Mouse (Mus musculus): ENCODE measurements around the gene Fbl.

The Fbl gene

DNA sequence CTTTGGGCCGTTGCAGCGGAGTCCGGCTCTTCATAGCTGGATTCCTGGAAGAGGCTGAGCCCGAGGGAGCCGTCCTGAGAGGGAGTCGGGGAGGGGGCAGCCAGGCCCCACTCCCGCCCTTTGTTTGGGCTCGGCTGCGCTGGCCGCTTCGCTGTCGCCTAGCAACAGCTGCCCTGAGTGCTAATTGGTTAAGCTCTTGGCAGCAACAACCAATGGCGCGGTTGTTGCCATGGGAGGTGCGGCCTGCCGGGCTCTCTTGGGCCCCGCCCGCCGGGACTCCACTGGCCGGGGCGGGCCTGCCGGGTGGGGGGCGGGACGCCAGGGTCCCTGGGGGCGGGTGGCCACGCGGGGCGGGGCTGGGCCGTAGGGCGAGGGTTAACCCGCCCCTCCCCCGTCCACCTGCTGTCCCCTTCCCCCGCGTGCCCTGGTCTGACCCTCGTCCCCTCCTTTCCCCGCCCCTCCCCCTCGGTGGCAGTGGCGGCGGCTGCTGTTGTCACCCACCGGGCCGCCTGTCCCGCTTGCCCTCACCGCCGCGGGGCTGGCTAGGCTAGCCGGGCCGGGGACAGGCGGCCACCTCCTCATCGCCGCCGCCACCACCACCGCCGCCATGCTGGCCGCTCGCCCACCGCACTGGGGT is 10.3 kb downstream of the Fbl start:
- H3K27me3 ChIP-seq (ENCODE audit: control insufficient read depth, insufficient read depth, low read length, poor library complexity, severe bottlenecking), result no peaks in the 10 kb centered on the region

DNA sequence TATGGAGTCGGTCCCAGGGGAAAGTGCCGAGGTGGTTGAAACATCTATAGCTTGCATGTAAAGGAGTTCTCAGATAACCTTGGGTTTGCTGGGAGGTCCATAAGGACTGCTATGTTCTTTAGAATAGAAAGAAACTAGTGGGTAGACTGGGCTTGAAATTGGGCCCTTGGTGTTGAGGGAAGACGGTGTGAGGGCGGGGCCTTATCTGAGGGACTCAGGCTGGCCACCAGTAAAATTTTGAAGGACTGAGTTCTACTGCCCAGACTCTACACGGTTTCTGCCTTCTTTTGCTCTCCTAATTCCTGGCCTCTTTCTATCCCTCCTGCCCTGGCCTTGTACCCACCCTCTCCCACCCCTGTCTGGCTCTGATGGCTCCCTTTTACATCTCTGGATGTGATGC is 11.4 kb downstream of the Fbl start:
- H3K27me3 ChIP-seq (ENCODE audit: control insufficient read depth, insufficient read depth, low read length, poor library complexity, severe bottlenecking), result no peaks in the 10 kb centered on the region
- DNase-seq (ENCODE audit: low read depth, low spot score), result no peak
- H3K36me3 ChIP-seq (ENCODE audit: control insufficient read depth, insufficient read depth, low read length, poor library complexity, severe bottlenecking), result peaks cover 24% of the 10 kb centered on the region

More for the DNA sequence above, 10.3 kb downstream of the Fbl start:
- H3K36me3 ChIP-seq (ENCODE audit: control insufficient read depth, insufficient read depth, low read length, poor library complexity, severe bottlenecking), result peaks cover 24% of the 10 kb centered on the region
- peak; percentile 95 for DNase-seq (ENCODE audit: low read depth, low spot score)

GRCm38 (mm10) chr7:28181376-28181775 is 11.9 kb downstream of the Fbl start:
- peaks cover 22% of the 10 kb centered on the region for H3K36me3 ChIP-seq (ENCODE audit: control insufficient read depth, insufficient read depth, low read length, poor library complexity, severe bottlenecking)
- no peaks in the 10 kb centered on the region for H3K27me3 ChIP-seq (ENCODE audit: control insufficient read depth, insufficient read depth, low read length, poor library complexity, severe bottlenecking)
- no peak for DNase-seq (ENCODE audit: low read depth, low spot score)

DNA sequence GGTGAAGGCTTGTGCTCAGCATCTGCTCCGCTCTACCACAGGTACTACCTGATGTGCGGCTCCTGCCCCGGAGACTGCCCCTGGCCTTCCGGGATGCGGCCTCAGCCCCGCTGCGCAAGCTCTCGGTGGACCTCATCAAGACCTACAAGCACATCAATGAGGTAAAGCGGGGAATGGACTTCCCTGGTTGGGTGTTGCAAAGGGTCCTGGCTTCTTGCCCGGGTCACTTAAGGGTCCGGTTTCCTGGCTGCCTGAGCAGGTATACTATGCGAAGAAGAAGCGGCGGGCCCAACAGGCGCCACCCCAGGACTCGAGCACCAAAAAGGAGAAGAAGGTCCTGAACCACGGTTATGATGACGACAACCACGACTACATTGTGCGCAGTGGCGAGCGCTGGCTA is 12.8 kb downstream of the Fbl start:
- H3K27me3 ChIP-seq (ENCODE audit: control insufficient read depth, insufficient read depth, low read length, poor library complexity, severe bottlenecking), result no peaks in the 10 kb centered on the region
- H3K36me3 ChIP-seq (ENCODE audit: control insufficient read depth, insufficient read depth, low read length, poor library complexity, severe bottlenecking), result peaks cover 15% of the 10 kb centered on the region
- no peak for DNase-seq (ENCODE audit: low read depth, low spot score)

GRCm38 (mm10) chr7:28185884-28186283 is 16.4 kb downstream of the Fbl start:
- DNase-seq (ENCODE audit: low read depth, low spot score), result no peak
- peaks cover 9% of the 10 kb centered on the region for H3K36me3 ChIP-seq (ENCODE audit: control insufficient read depth, insufficient read depth, low read length, poor library complexity, severe bottlenecking)
- no peaks in the 10 kb centered on the region for H3K27me3 ChIP-seq (ENCODE audit: control insufficient read depth, insufficient read depth, low read length, poor library complexity, severe bottlenecking)

- DNase-seq (ENCODE audit: low read depth, low spot score), result no peak
- Histone ChIP-seq H3K27me3 (ENCODE audit: control insufficient read depth, insufficient read depth, low read length, poor library complexity, severe bottlenecking) (no peaks in the 10 kb centered on the region), H3K36me3 (ENCODE audit: control insufficient read depth, insufficient read depth, low read length, poor library complexity, severe bottlenecking) (peaks cover 9% of the 10 kb centered on the region)
These were observed 17.1 kb downstream of the Fbl start for GRCm38 (mm10) chr7:28186631-28187030.

- no peaks in the 10 kb centered on the region for H3K27me3 ChIP-seq (ENCODE audit: control insufficient read depth, insufficient read depth, low read length, poor library complexity, severe bottlenecking)
- H3K36me3 ChIP-seq (ENCODE audit: control insufficient read depth, insufficient read depth, low read length, poor library complexity, severe bottlenecking), result no peaks in the 10 kb centered on the region; the same call in 1 of the 2 replicates
- no peak for DNase-seq (ENCODE audit: low read depth, low spot score)
These were observed 22.0 kb downstream of the Fbl start for GRCm38 (mm10) chr7:28191489-28191888.

DNA sequence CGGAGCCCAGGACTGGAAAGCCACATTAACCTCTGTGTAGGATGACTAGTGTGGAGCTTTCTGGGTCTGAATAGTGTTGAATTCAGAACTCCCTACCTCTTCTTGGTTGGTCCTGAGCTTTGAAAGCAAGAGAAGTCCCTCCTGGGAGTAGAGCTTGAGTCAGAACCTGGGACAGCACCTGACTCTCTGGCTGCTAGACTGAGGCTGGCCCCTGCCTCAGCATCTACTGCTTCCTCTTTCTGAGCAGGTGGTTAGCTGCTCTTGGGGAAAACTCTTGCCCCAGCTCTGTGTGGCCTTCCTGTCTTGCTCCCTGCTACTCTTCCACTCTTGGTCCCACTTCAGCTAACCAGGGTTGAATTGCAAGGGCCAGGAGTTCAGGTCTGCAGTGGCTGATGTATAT is 22.4 kb downstream of the Fbl start:
- H3K36me3 ChIP-seq (ENCODE audit: control insufficient read depth, insufficient read depth, low read length, poor library complexity, severe bottlenecking), result no peaks in the 10 kb centered on the region; the same call in 1 of the 2 replicates
- DNase-seq (ENCODE audit: low read depth, low spot score), result peak; percentile 47
- no peaks in the 10 kb centered on the region for H3K27me3 ChIP-seq (ENCODE audit: control insufficient read depth, insufficient read depth, low read length, poor library complexity, severe bottlenecking)

DNA sequence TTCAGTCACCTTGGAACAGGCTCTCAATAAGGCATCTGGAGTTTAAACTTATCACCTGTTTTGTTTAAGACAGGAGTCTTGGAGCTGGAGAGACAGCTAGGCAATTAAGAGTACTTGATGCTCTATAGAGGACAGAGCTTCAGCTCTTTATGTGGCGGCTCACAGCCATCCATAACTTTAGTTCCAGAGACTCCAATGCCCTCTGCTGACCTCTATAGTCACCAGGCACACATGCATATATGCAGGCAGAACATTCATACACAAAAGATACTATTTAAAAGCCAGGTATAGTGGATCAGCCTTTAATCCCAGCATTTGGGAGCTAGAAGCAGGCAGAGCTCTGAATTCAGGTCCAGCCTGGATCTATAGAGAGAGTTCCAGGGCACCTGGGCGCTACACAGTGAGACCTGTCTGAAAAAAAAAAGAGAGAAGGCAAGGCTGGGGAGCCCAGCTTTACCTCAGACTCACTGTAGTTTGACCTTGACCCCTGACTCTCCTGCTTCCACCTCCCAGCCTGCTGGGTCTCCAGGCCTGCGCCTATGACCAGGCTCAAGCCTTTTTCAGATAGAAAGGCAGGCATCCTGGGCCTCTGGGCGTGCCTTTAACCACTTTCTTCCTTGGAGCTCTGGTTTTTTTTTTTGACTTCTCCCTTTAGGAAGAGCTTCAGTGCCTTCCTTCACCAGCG is 26.0 kb downstream of the Fbl start:
- H3K27me3 ChIP-seq (ENCODE audit: control insufficient read depth, insufficient read depth, low read length, poor library complexity, severe bottlenecking), result no peaks in the 10 kb centered on the region
- no peaks in the 10 kb centered on the region for H3K36me3 ChIP-seq (ENCODE audit: control insufficient read depth, insufficient read depth, low read length, poor library complexity, severe bottlenecking)
- no peak for DNase-seq (ENCODE audit: low read depth, low spot score)

DNA sequence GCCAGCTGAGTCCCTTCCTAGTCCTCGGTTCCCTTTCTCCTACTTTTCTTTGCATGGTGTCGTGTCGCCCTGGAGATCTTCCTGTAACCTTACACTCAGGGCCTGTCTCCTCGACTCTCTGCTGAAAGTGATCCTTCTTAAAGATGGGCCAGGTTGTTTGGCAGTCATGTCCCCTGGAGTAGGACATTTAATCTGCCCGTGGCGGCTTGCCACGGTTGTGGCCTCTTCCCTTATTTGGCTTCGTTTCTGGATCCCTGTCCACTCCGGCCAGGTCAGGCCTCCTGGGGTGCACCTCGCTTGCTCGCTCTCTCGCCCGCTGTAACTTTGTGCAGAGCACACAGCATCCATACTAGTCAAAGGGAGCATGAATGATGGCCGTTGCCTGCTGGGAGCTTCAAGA is 27.0 kb downstream of the Fbl start:
- no peaks in the 10 kb centered on the region for H3K27me3 ChIP-seq (ENCODE audit: control insufficient read depth, insufficient read depth, low read length, poor library complexity, severe bottlenecking)
- H3K36me3 ChIP-seq (ENCODE audit: control insufficient read depth, insufficient read depth, low read length, poor library complexity, severe bottlenecking), result no peaks in the 10 kb centered on the region
- DNase-seq (ENCODE audit: low read depth, low spot score), result no peak

DNA sequence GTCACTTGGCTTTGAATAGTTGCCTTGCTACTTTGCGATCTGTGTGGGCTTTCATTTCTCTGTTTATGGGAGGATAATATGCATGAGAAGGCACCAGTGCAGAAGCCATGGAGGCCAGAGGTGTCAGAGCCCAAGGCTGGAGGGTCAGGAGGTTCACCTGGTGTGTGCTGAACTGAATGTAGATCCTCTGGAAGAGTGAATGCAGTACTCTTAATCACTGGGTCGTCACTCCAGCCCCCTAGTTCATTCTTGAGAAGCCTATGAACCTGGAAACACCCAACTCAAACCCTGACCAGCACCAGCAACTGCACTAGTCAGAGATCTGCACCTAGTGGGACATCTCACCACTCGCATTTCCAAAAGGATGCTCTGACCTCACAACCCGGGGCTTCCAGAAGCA is 29.5 kb downstream of the Fbl start:
- H3K36me3 ChIP-seq (ENCODE audit: control insufficient read depth, insufficient read depth, low read length, poor library complexity, severe bottlenecking), result no peaks in the 10 kb centered on the region
- no peak for DNase-seq (ENCODE audit: low read depth, low spot score)
- H3K27me3 ChIP-seq (ENCODE audit: control insufficient read depth, insufficient read depth, low read length, poor library complexity, severe bottlenecking), result no peaks in the 10 kb centered on the region; the same call in 1 of the 2 replicates

DNA sequence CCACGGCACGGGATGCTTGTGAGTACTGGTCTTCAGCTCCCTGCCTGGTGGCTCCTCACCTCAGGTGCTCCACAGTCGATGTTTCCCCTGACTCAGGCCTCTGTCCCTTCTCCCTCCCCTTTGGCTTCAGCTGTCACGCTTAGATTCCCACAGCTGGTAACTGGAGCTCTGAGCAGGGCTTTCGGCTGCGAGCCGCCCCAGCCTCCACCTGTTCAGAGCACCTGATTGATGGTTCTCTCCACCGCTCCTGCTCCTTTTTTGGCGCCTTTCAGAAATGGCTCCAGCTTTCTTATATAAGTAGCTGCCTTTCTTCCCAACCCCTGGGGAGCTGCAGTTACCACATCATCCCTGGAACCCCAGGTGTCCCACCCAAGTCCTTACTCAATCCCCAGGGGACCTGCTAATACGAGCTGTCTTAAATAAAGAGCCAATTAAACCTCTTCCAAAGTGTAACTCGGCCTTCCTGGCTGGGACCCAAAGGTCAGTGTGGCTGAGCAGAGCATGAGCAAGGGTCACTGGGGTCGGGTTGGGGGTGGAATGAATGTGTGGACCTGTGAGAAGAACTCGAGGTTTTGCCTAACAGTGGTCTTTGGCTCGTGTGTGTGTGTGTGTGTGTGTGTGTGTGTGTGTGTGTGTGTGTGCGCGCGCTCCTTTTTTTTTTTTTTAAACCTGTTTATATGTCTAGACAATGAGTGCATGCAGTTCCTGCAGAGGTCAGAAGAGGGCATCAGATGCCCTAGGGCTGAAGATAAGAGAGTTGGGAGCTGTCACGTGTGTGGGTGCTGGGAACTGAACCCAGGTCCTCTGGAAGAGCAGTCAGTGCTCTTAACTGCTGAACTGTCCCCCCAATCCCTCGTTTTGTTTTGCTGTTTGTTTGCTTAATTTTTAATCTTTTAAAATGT is 33.9 kb downstream of the Fbl start:
- Histone ChIP-seq H3K36me3 (ENCODE audit: control insufficient read depth, insufficient read depth, low read length, poor library complexity, severe bottlenecking) (no peaks in the 10 kb centered on the region), H3K27me3 (ENCODE audit: control insufficient read depth, insufficient read depth, low read length, poor library complexity, severe bottlenecking) (no peaks in the 10 kb centered on the region; the same call in 1 of the 2 replicates)
- no peak for DNase-seq (ENCODE audit: low read depth, low spot score)

GRCm38 (mm10) chr7:28206044-28206600 is 36.6 kb downstream of the Fbl start:
- H3K27me3 ChIP-seq (ENCODE audit: control insufficient read depth, insufficient read depth, low read length, poor library complexity, severe bottlenecking), result no peaks in the 10 kb centered on the region; the same call in 1 of the 2 replicates
- H3K36me3 ChIP-seq (ENCODE audit: control insufficient read depth, insufficient read depth, low read length, poor library complexity, severe bottlenecking), result no peaks in the 10 kb centered on the region
- no peak for DNase-seq (ENCODE audit: low read depth, low spot score)

GRCm38 (mm10) chr7:28208396-28208987 is 39.0 kb downstream of the Fbl start:
- no peaks in the 10 kb centered on the region for H3K36me3 ChIP-seq (ENCODE audit: control insufficient read depth, insufficient read depth, low read length, poor library complexity, severe bottlenecking)
- no peak for DNase-seq (ENCODE audit: low read depth, low spot score)
- no peaks in the 10 kb centered on the region for H3K27me3 ChIP-seq (ENCODE audit: control insufficient read depth, insufficient read depth, low read length, poor library complexity, severe bottlenecking)
